Mouse (Mus musculus): Measurements from ENCODE around the gene Tmem229b. TPM values are rescaled to one million over a fixed set of nuclear protein-coding genes. Genes with fewer than 3 reads are reported as not detected.
"Not testable (repeated sequence)": the region's sequence is repeated elsewhere in the genome, so short reads cannot be mapped to it uniquely, and the experiment has no call there.

Gene Tmem229b
- polyA plus RNA-seq, 1 experiment from 2014 or later = 7.3 TPM

DNA sequence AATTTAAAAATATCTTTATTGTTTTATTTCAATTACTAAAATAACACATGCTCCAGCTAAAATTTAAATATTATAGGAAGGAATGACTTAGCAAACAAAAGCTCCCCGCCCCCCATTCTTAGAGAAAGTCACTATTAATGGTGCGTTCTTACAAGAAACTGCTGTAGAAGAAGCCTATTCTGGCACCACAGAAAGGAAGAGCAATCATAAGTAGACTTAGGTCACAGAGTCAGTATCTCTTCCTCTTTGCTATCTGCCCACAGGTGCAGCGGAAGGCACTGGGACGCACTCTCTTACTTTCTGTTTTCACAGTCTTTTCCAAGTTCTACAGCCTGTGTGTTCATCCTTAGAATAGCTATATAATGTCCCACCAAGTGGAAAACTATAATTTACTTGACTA is 31.6 kb downstream of the Tmem229b start:
- Histone ChIP-seq H3K27ac (no peak overlapping the region), H3K9me3 (no peaks in the 10 kb centered on the region), H3K4me3 (no peak overlapping the region), H3K9ac (no peak overlapping the region), H3K4me2 (no peak overlapping the region), H3K4me1 (no peaks in the 10 kb centered on the region), H3K36me3 (no peaks in the 10 kb centered on the region), H3K27me3 (no peaks in the 10 kb centered on the region)
- 90% methylated on average over 4 of the region's 4 CpGs for WGBS
- no peak for ATAC-seq (ENCODE audit: borderline replicate concordance, extremely low read depth, low FRiP score, low TSS enrichment)

DNA sequence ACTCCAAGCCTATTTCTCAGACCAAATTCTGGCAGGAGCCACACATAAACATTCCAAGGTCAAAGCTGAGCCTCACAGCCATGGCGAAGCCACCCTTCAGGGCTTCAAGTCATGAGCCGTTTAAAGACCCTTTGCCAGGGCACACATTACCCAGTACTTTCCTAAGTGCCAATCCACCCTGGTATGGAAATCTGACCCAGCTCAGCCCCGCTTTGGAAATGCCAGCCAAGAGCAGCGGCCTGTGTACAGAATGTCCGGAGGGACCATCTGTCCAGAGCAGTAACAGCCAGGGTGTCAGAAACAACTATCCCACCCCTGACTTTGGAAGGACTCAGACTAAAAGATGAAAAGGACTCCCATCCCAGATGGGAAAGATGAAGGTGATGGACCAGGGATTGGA is 32.7 kb downstream of the Tmem229b start:
- Histone ChIP-seq H3K36me3 (no peaks in the 10 kb centered on the region), H3K4me1 (no peaks in the 10 kb centered on the region), H3K27me3 (no peaks in the 10 kb centered on the region), H3K27ac (no peak overlapping the region), H3K9ac (no peak overlapping the region), H3K4me3 (no peak overlapping the region), H3K9me3 (no peaks in the 10 kb centered on the region), H3K4me2 (no peak overlapping the region)
- 88% methylated on average over 5 of the region's 5 CpGs for WGBS
- ATAC-seq (ENCODE audit: borderline replicate concordance, extremely low read depth, low FRiP score, low TSS enrichment) = no peak

DNA sequence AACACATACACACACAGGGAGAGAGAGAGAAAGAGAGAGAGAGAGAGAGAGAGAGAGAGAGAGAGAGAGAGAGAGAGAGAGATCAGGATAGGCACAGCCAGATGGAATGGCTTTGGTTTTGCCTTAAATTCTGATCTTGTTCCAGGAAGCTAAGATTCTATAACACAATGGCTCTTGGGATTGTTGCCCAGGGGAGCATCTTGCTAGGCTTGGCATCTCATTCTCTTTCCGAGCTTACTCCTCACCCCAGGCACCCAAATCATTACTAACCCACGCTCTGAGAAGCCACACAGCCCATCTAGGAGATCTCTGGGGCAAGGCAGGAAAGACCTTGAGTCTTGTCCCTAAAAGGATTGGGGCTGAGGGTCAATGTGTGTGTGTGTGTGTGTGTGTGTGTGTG is 33.6 kb downstream of the Tmem229b start:
- Histone ChIP-seq H3K36me3 (no peaks in the 10 kb centered on the region), H3K9ac (no peak overlapping the region), H3K4me2 (no peak overlapping the region), H3K9me3 (no peaks in the 10 kb centered on the region), H3K4me1 (no peaks in the 10 kb centered on the region), H3K27me3 (no peaks in the 10 kb centered on the region), H3K4me3 (no peak overlapping the region), H3K27ac (no peak overlapping the region)
- no peak for ATAC-seq (ENCODE audit: borderline replicate concordance, extremely low read depth, low FRiP score, low TSS enrichment)
- 69% methylated on average over 2 of the region's 2 CpGs for WGBS

DNA sequence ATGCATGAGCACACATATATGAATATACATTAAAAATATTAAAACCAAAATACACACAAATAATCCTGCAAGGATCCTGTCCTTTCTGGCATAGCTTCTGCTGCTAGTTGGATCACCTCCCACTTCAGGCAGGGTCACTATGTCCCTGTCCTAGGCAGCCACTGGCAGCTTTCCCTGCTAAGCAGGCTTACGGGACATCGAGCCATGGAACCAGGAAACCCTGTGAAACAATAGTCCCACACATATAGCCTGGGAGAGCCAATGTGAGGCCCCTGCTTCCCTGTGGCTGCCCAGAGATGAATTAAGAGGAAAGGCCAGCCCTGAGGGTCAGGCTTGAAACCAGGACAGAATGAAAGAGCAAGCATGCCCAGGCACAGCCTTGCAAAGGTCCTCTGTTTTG is 35.8 kb downstream of the Tmem229b start:
- Histone ChIP-seq H3K4me1 (no peaks in the 10 kb centered on the region), H3K9ac (no peak overlapping the region), H3K9me3 (no peaks in the 10 kb centered on the region), H3K4me2 (no peak overlapping the region), H3K4me3 (no peak overlapping the region), H3K27ac (no peak overlapping the region), H3K36me3 (no peaks in the 10 kb centered on the region), H3K27me3 (no peaks in the 10 kb centered on the region)
- WGBS = 53% methylated on average over 2 of the region's 2 CpGs
- no peak for ATAC-seq (ENCODE audit: borderline replicate concordance, extremely low read depth, low FRiP score, low TSS enrichment)

DNA sequence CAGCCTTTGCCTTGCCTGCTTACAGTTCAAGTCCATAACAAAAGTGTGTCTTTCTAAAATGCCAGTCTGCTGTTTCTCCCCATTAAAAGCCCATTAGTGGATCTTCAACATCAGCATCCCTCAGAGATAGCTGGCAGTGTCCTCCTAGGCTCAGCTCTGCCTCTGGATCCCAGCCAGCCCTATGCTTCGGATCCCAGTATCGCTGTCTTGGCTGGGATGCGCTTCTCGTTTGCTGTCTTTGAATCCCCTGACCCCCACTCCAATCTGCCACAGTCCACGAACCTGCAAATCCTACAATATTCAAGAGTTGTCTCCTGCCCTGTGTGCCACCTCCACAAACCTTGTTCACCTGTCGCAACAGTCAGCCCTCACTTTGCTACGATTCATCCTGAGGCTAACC is 36.7 kb downstream of the Tmem229b start:
- no peak overlapping the region for H3K4me2 ChIP-seq
- WGBS = 75% methylated on average over 7 of the region's 7 CpGs
- no peaks in the 10 kb centered on the region for H3K9me3 ChIP-seq
- no peak overlapping the region for H3K9ac ChIP-seq
- no peaks in the 10 kb centered on the region for H3K4me1 ChIP-seq
- no peak overlapping the region for H3K4me3 ChIP-seq
- no peaks in the 10 kb centered on the region for H3K27me3 ChIP-seq
- H3K27ac ChIP-seq = no peak overlapping the region
- ATAC-seq (ENCODE audit: borderline replicate concordance, extremely low read depth, low FRiP score, low TSS enrichment) = no peak
- H3K36me3 ChIP-seq = no peaks in the 10 kb centered on the region

DNA sequence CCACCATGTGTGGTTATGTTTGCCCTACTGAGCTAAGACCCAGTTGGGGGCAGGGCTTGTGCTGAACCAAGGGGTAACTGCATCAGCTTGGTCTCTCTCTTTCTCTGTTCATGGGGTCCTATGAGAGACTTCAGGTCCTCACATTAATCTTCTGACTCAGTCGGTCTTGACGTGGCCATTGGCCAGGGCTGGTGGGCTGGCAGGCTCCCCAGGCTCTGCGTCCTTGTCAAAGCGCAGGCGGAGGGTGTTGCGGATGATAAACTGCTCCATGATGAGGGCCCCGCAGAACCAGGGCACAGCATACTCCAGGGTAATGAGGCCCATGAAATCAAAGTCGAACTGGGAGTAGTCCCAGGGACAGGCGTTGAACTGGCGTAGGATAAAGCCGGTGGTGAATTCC is 42.9 kb downstream of the Tmem229b start:
- H3K4me2 ChIP-seq; H3K4me3 ChIP-seq; H3K9me3 ChIP-seq; H3K36me3 ChIP-seq; H3K4me1 ChIP-seq; H3K27me3 ChIP-seq; H3K9ac ChIP-seq; ATAC-seq (ENCODE audit: borderline replicate concordance, extremely low read depth, low FRiP score, low TSS enrichment); H3K27ac ChIP-seq: not testable (repeated sequence)
- WGBS = 71% methylated on average over 11 of the region's 11 CpGs

DNA sequence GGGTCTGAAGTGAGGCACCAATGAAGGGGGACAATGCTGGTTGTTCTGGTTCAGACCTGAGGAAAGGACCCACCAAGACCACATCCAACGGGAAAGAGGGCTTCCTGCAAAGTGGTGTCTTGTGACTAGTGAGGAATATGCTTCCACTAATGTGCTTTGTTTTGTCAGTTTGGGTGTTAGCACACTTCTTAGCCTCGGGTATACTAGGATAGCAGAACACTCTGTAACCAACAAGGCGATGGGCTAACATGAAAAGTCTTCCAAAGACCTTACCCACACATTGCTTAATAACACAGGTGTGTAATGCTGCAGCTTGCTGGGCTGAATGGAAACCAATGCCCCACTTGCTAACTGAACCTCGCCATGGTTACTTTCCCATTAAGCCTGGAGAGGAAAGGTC is 51.0 kb downstream of the Tmem229b start:
- Histone ChIP-seq H3K4me3 (no peak overlapping the region), H3K36me3 (no peaks in the 10 kb centered on the region), H3K4me1 (no peaks in the 10 kb centered on the region), H3K27me3 (no peaks in the 10 kb centered on the region), H3K9ac (no peak overlapping the region), H3K4me2 (no peak overlapping the region), H3K27ac (no peak overlapping the region), H3K9me3 (no peaks in the 10 kb centered on the region)
- ATAC-seq (ENCODE audit: borderline replicate concordance, extremely low read depth, low FRiP score, low TSS enrichment) = no peak
- 84% methylated on average over 4 of the region's 4 CpGs for WGBS

DNA sequence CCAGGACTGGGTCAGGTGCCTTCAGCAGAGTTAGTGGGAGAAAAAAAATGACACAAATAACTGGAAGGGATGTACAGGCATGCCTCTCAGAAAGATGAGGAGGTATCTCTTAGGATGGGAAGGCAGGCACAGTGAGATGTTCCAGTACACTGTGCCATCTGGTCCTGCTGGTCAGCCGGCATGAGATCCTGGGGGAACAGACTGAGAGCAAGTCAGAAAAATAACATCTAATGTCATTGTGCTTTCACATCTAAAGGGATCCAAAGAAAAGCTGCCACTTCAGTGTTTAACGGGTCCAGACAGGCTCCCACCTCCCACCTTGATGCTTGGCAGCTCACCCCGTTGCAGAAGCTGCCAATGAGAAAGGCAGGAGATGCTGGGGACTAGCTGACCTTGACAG is 54.9 kb downstream of the Tmem229b start:
- Histone ChIP-seq H3K9me3 (no peaks in the 10 kb centered on the region), H3K9ac (no peak overlapping the region), H3K27ac (no peak overlapping the region), H3K4me1 (no peaks in the 10 kb centered on the region), H3K36me3 (no peaks in the 10 kb centered on the region), H3K4me2 (no peak overlapping the region), H3K4me3 (no peak overlapping the region), H3K27me3 (no peaks in the 10 kb centered on the region)
- WGBS = 55% methylated on average over 3 of the region's 3 CpGs
- no peak for ATAC-seq (ENCODE audit: borderline replicate concordance, extremely low read depth, low FRiP score, low TSS enrichment)

DNA sequence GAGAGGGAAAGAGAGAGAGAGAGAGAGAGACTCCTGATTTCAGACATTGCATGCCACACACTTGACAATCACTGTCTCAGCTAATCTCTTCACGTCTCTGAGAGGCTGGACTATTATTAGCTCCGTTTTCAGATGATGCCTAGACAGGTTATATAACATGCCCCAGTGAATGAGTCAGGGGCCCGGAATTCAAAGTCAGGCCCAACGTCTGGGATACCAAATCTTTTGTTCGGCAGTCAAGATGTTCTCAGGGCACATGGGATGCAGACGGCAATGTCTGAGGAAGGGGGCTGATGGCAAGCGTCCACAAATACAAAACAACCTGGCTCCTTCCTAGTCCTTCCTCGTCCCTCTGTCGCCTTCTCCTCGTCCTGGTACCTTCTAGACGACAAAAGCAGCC is 55.4 kb downstream of the Tmem229b start:
- Histone ChIP-seq H3K4me3 (no peak overlapping the region), H3K27me3 (no peaks in the 10 kb centered on the region), H3K36me3 (no peaks in the 10 kb centered on the region), H3K9ac (no peak overlapping the region), H3K27ac (no peak overlapping the region), H3K4me2 (no peak overlapping the region), H3K9me3 (no peaks in the 10 kb centered on the region), H3K4me1 (no peaks in the 10 kb centered on the region)
- ATAC-seq (ENCODE audit: borderline replicate concordance, extremely low read depth, low FRiP score, low TSS enrichment) = no peak
- 62% methylated on average over 11 of the region's 11 CpGs for WGBS

DNA sequence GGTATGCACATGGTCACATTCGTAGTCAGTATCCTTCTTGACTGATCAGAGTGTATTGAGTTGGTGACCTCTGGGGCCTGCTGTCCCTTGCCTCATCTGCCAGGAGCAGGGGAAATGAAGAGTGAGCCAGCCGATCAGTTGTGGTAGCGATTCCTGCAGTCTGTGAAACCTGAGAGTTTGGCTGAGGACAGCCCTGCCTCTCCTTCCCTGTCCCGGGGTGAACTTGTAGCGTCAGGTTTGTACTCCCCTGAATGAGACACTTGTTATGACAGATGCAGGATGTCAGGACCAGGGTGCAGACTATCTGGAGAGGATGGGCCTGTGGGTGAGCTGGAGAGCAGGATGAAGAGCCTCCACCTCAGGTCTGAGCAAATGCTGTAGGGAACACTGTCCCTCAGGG is 59.8 kb downstream of the Tmem229b start:
- Histone ChIP-seq H3K4me1 (no peaks in the 10 kb centered on the region), H3K4me3 (no peak overlapping the region), H3K27me3 (no peaks in the 10 kb centered on the region), H3K4me2 (no peak overlapping the region), H3K36me3 (no peaks in the 10 kb centered on the region), H3K9me3 (no peaks in the 10 kb centered on the region), H3K27ac (no peak overlapping the region), H3K9ac (no peak overlapping the region)
- ATAC-seq (ENCODE audit: borderline replicate concordance, extremely low read depth, low FRiP score, low TSS enrichment) = no peak
- 37% methylated on average over 5 of the region's 5 CpGs for WGBS

DNA sequence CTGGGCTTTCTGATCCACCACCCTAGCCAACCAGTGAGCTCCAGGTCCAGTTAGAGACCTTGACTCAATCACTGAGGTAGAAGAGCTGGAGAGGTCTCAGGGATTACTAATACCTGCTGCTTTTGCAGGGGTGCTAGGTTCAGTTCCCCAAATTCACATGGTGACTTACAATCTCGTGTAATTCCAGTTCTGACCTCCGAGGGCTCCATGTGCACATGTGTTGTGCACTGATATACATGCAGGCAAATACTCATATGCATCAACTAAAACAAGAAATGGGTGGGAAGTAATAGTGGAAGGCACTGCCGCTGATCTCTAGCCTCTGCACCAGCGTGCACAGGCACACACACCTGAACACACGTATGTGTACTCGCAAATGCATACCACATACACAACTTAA is 60.3 kb downstream of the Tmem229b start:
- Histone ChIP-seq H3K4me3 (no peak overlapping the region), H3K27me3 (no peaks in the 10 kb centered on the region), H3K9me3 (no peaks in the 10 kb centered on the region), H3K4me2 (no peak overlapping the region), H3K4me1 (no peaks in the 10 kb centered on the region), H3K36me3 (no peaks in the 10 kb centered on the region), H3K9ac (no peak overlapping the region), H3K27ac (no peak overlapping the region)
- ATAC-seq (ENCODE audit: borderline replicate concordance, extremely low read depth, low FRiP score, low TSS enrichment) = no peak
- WGBS = 80% methylated on average over 6 of the region's 6 CpGs

DNA sequence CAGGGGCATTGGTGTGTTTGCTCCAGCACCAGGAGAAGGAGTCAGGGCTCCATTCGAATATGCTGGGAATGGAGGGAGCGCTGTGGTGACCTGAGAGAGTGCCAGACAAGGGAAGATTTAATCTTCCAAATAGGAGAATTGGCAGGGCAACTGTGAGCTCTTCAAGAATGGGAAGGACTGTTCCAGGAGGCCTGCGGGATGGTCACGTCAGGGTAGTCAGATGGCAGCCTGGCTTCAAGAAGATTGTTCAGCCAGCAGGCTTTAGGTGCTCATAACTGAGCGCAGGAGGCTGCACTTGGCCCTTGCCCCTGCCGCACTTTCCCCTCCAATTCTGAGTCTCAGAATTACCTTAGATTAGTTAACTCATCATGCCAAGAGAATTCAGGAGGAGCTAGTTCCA is 64.5 kb downstream of the Tmem229b start:
- Histone ChIP-seq H3K4me2 (no peak overlapping the region), H3K4me1 (no peaks in the 10 kb centered on the region), H3K27ac (no peak overlapping the region), H3K4me3 (no peak overlapping the region), H3K27me3 (no peaks in the 10 kb centered on the region), H3K9me3 (no peaks in the 10 kb centered on the region), H3K9ac (no peak overlapping the region), H3K36me3 (no peaks in the 10 kb centered on the region)
- WGBS = 81% methylated on average over 6 of the region's 6 CpGs
- ATAC-seq (ENCODE audit: borderline replicate concordance, extremely low read depth, low FRiP score, low TSS enrichment) = no peak

DNA sequence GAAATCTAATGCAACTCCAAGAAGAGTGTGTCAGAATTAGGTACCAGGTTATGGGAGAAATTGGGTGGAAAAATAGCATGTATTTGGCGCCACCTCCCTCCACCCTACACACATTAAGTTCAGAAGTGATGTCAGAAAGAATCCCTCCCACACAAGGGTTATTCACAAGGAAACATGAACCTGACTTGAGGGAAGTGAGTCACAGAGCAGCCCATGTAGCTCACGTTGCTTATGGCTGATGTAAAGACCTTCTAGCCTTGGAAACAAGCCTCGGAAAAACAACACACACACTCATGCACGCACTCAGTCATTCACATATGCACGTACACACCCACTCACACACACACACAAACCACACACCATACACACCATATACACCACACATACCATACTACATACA is 67.3 kb downstream of the Tmem229b start:
- no peak for ATAC-seq (ENCODE audit: borderline replicate concordance, extremely low read depth, low FRiP score, low TSS enrichment)
- no peaks in the 10 kb centered on the region for H3K4me1 ChIP-seq
- H3K36me3 ChIP-seq = no peaks in the 10 kb centered on the region
- no peaks in the 10 kb centered on the region for H3K27me3 ChIP-seq
- no peak overlapping the region for H3K4me2 ChIP-seq
- H3K9ac ChIP-seq = no peak overlapping the region
- H3K9me3 ChIP-seq = no peaks in the 10 kb centered on the region
- no peak overlapping the region for H3K4me3 ChIP-seq
- 69% methylated on average over 5 of the region's 5 CpGs for WGBS
- H3K27ac ChIP-seq = no peak overlapping the region

All from lung, embryonic 15.5 days (tissue).